Mouse (Mus musculus) heart, embryonic 10.5 days (tissue): ENCODE measurements around the gene Smim8. TPM values are rescaled to one million over a fixed set of nuclear protein-coding genes. Genes with fewer than 3 reads are reported as not detected.
A peak's percentile ranks its signal among the peaks of the same experiment; 100 is the strongest.

ENCODE experiments used
- DNase-seq: peaks from one replicate; pipeline ENCODE4 v3.0.0-alpha.2; 2017; ENCODE audit warnings: low spot score
- H3K27ac ChIP-seq: fragments of 300-500 bp; sonication (generic); 2 replicates; pipeline ENCODE4 v1.5.1; 2016; ENCODE audit warnings: mild to moderate bottlenecking
- H3K27me3 ChIP-seq: fragments of 300-500 bp; sonication (generic); 2 replicates; pipeline ENCODE4 v1.6.1; 2016; ENCODE audit warnings: mild to moderate bottlenecking; ENCODE audit not compliant: poor library complexity, insufficient read depth, severe bottlenecking
- H3K36me3 ChIP-seq: fragments of 300-500 bp; sonication (generic); 2 replicates; pipeline ENCODE4 v1.6.1; 2016; ENCODE audit warnings: mild to moderate bottlenecking, moderate library complexity
- H3K4me1 ChIP-seq: fragments of 300-500 bp; sonication (generic); 2 replicates; pipeline ENCODE4 v1.6.1; 2016; ENCODE audit warnings: mild to moderate bottlenecking
- H3K4me3 ChIP-seq: fragments of 300-500 bp; sonication (generic); 2 replicates; pipeline ENCODE4 v1.5.1; 2016; ENCODE audit warnings: mild to moderate bottlenecking, moderate library complexity
- H3K9me3 ChIP-seq: fragments of 300-500 bp; sonication (generic); 2 replicates; pipeline ENCODE4 v1.6.1; 2016; ENCODE audit warnings: mild to moderate bottlenecking, moderate library complexity
- WGBS: fragments of 180-500 bp; shearing (Covaris S2); methylation state at CpG from one replicate; pipeline ENCODE4 v1.1.7; 2016; 5-methylcytosine and 5-hydroxymethylcytosine counted together
- polyA plus RNA-seq: library from polyadenylated mRNA; unstranded; fragments of >200 nt; fragmentation: Nextera tagmentation; extraction: Ambion mirVana; gene quantifications from 2 replicates; pipeline ENCODE4 v1.2.1, GENCODE M21; 2016

The Smim8 gene
- 39.0 and 47.7 TPM in 2 replicates for polyA plus RNA-seq

- peak within 1 kb of the TSS; percentile 76 for H3K4me3 ChIP-seq
- 5% methylated on average over 40 of the region's 40 CpGs for WGBS
- H3K4me1 ChIP-seq, result 0 out of 2 replicates have a peak, but pooled peaks cover 4% of the 10 kb centered on the region
- H3K27me3 ChIP-seq, result no peaks in the 10 kb centered on the region
- H3K36me3 ChIP-seq, result no peaks in the 10 kb centered on the region
- peak; percentile 95 for DNase-seq
- no peaks in the 10 kb centered on the region for H3K9me3 ChIP-seq
- H3K27ac ChIP-seq, result peak within 1 kb of the TSS; percentile 91
These were observed at the start of gene Smim8 for GRCm38 (mm10) chr4:34777677-34778527. TSS of gene Smim8 (minus strand) at chr4:34778423.

DNA sequence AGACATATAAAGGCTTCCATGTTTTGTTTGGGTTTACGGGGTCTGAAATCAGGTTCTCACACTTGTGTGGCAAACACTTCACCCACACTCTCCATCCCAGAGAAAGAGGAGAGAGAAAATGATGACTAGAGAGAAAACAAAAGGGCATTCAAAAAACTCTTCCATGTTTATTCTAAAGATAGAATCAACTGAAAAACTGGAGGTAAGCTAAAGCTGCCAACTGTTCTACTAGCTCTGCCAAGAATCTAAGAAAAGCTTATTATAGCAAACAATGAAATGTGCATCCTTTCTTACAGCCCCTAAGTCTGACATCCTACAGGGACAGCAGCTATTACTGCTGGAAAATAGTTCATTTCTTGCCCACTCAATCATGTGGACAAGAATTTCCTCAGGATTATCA, 45.7 kb upstream of the Smim8 start:
- no peak for DNase-seq
- 97% methylated on average over 1 of the region's 1 CpGs for WGBS
- Histone ChIP-seq H3K4me3 (no peak overlapping the region), H3K27me3 (no peaks in the 10 kb centered on the region), H3K27ac (no peak overlapping the region), H3K4me1 (no peaks in the 10 kb centered on the region), H3K36me3 (peaks cover 18% of the 10 kb centered on the region), H3K9me3 (no peaks in the 10 kb centered on the region)

DNA sequence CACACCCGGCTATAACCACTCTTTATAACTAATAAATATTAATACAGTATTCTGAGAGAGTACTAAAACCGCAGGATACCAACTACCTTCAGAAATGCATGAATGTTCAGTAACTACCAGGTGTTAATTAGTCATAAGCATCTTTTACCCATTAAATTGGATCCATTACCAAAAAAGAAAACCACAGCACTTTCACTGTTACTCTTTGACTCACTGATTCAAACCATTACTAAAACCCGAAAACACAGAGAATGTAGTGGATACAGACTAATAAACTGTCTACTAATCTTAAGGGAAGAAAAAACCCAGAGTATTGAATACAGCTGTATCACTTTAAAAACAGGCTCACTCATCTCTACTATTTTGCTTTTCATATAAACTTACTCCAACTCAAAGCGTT, 41.7 kb upstream of the Smim8 start:
- no peaks in the 10 kb centered on the region for H3K4me1 ChIP-seq
- H3K36me3 ChIP-seq, result peaks cover 43% of the 10 kb centered on the region
- no peaks in the 10 kb centered on the region for H3K27me3 ChIP-seq
- WGBS, result 91% methylated on average over 4 of the region's 4 CpGs
- DNase-seq, result no peak
- H3K9me3 ChIP-seq, result no peaks in the 10 kb centered on the region
- H3K4me3 ChIP-seq, result no peak overlapping the region
- no peak overlapping the region for H3K27ac ChIP-seq

- WGBS, result 83% methylated on average over 14 of the region's 14 CpGs
- no peak for DNase-seq
- no peaks in the 10 kb centered on the region for H3K27me3 ChIP-seq
- no peaks in the 10 kb centered on the region for H3K4me1 ChIP-seq
- H3K4me3 ChIP-seq, result no peak overlapping the region
- H3K36me3 ChIP-seq, result peaks cover 16% of the 10 kb centered on the region
- no peaks in the 10 kb centered on the region for H3K9me3 ChIP-seq
- H3K27ac ChIP-seq, result no peak overlapping the region
These were observed 23.2 kb upstream of the Smim8 start for GRCm38 (mm10) chr4:34801166-34802034.

GRCm38 (mm10) chr4:34798005-34798404, 19.8 kb upstream of the Smim8 start:
- 95% methylated on average over 2 of the region's 2 CpGs for WGBS
- no peaks in the 10 kb centered on the region for H3K9me3 ChIP-seq
- no peak for DNase-seq

GRCm38 (mm10) chr4:34797294-34797983, 19.2 kb upstream of the Smim8 start:
- Histone ChIP-seq H3K9me3 (no peaks in the 10 kb centered on the region), H3K4me3 (no peak overlapping the region), H3K4me1 (no peaks in the 10 kb centered on the region), H3K27me3 (no peaks in the 10 kb centered on the region), H3K27ac (no peak overlapping the region), H3K36me3 (no peaks in the 10 kb centered on the region)
- DNase-seq, result no peak
- 78% methylated on average over 8 of the region's 8 CpGs for WGBS

More at GRCm38 (mm10) chr4:34798005-34798404, 19.8 kb upstream of the Smim8 start:
- Histone ChIP-seq H3K27me3 (no peaks in the 10 kb centered on the region), H3K4me3 (no peak overlapping the region), H3K27ac (no peak overlapping the region), H3K36me3 (no peaks in the 10 kb centered on the region), H3K4me1 (no peaks in the 10 kb centered on the region)

- no peak for DNase-seq
- H3K4me3 ChIP-seq, result no peak overlapping the region
- no peak overlapping the region for H3K27ac ChIP-seq
- H3K27me3 ChIP-seq, result no peaks in the 10 kb centered on the region
- H3K36me3 ChIP-seq, result no peaks in the 10 kb centered on the region
- H3K4me1 ChIP-seq, result no peaks in the 10 kb centered on the region
- H3K9me3 ChIP-seq, result no peaks in the 10 kb centered on the region
- WGBS, result 89% methylated on average over 5 of the region's 5 CpGs
These were observed 18.1 kb upstream of the Smim8 start for GRCm38 (mm10) chr4:34796294-34796693.

DNA sequence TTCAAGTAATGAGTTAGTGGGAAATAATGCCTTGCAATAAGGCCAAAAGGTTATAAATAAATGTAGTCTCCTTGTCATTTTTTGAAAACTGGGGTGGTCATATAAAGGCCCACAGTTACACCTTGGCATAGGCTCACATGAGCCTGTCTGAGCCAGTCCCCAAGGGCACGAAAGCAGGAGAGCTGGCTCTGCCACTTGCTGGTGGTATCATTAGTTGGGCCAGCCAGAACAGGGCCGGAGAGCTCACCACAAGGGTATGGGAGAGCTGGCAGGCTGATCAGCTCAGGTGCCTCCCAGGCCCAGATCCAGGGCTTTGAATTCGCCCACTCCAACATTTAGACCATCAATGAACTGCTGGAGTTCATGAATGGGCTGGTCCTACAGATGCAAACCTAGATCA, 8.3 kb upstream of the Smim8 start:
- H3K4me1 ChIP-seq, result no peaks in the 10 kb centered on the region
- no peaks in the 10 kb centered on the region for H3K27me3 ChIP-seq
- H3K9me3 ChIP-seq, result no peaks in the 10 kb centered on the region
- H3K4me3 ChIP-seq, result no peak overlapping the region
- no peak for DNase-seq
- WGBS, result 77% methylated on average over 3 of the region's 3 CpGs
- H3K36me3 ChIP-seq, result no peaks in the 10 kb centered on the region
- no peak overlapping the region for H3K27ac ChIP-seq

DNA sequence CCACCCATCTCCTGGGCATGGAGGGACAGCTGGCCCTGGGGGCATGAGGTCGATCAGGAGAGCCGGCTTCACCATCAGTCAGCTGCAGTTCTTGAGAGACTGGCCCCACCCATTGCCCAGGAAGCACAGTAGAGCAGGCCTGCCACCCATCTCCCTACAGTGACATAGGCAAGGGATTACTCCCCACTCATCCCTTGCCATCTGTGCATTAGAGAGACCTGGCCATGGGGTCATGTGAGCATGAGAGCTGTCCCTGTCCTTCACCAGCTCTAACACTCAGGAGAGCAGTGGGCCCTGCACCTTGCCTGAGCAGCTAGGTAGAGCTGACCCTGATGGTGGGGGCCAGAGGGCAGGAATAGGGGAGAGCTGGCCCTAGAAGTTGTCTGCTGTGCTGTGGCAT, 7.4 kb upstream of the Smim8 start:
- H3K9me3 ChIP-seq, result no peaks in the 10 kb centered on the region
- no peaks in the 10 kb centered on the region for H3K27me3 ChIP-seq
- H3K4me3 ChIP-seq, result no peak overlapping the region
- no peaks in the 10 kb centered on the region for H3K4me1 ChIP-seq
- no peak overlapping the region for H3K27ac ChIP-seq
- DNase-seq, result no peak
- WGBS, result 78% methylated on average over 2 of the region's 2 CpGs
- no peaks in the 10 kb centered on the region for H3K36me3 ChIP-seq

- Histone ChIP-seq H3K27me3 (no peaks in the 10 kb centered on the region), H3K36me3 (no peaks in the 10 kb centered on the region), H3K9me3 (no peaks in the 10 kb centered on the region), H3K4me3 (no peak overlapping the region), H3K27ac (no peak overlapping the region), H3K4me1 (no peaks in the 10 kb centered on the region)
- no peak for DNase-seq
- 55% methylated on average over 5 of the region's 5 CpGs for WGBS
These were observed 6.6 kb upstream of the Smim8 start for GRCm38 (mm10) chr4:34784865-34785264.

DNA sequence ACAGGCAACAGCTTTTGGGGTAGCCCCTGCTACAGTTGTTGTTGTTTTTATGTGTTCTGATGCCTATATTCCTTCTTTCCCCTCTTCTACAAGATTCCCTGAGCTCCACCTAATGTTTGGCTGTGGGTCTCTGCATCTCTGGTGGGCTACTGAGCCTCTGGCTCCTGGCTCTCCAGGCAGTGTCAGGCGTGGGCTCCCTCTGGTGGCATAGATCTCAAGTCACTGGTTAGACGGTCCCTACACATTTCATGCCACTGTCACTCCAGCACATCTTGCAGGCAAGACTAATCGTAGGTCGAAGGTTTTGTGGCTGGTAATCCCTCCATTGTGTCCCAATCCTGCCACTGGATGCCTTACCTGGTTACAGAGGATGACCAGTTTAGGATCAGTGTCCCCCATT, 4.5 kb upstream of the Smim8 start:
- WGBS, result 33% methylated on average over 4 of the region's 4 CpGs
- H3K9me3 ChIP-seq, result no peaks in the 10 kb centered on the region
- H3K27ac ChIP-seq, result no peak overlapping the region
- no peak overlapping the region for H3K4me3 ChIP-seq
- no peak for DNase-seq
- no peaks in the 10 kb centered on the region for H3K4me1 ChIP-seq
- no peaks in the 10 kb centered on the region for H3K36me3 ChIP-seq
- H3K27me3 ChIP-seq, result no peaks in the 10 kb centered on the region

DNA sequence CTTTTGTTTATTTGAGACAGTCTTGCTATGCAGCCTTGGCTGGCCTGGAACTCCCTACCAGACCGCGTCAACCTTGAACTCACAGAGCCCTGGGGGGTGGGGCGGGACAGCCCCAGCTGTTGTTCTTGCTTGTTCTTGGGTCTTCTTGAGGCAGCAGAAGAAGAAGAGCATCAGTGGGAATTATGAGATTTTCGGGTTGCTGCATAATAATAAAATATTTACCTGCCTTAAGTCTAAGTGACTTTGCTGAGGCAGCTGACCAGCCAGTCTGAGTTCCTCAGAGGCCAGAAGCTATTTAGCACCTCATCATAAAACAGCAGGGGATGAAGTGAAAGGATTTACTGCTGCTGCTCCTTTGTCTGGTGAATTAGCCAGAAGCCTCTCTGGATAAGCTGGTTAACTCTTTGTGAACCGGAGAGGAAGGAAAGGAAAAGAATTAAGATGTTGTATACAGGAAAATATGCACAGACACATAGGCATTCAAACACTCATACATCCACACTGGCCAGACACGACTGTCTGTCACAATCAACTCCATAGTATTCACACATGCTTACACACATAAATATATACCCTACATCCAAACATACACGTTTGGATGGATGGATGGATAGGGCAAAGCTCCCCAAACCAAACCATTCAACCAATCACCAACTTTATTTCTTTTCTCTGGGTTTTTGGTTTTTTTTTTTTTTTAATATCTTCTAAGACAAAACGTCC, 6.4 kb downstream of the Smim8 start:
- Histone ChIP-seq H3K4me3 (no peak overlapping the region), H3K9me3 (no peaks in the 10 kb centered on the region), H3K27ac (no peak overlapping the region), H3K4me1 (peaks cover 2% of the 10 kb centered on the region; the same call in 1 of the 2 replicates), H3K36me3 (peaks cover 15% of the 10 kb centered on the region; the same call in 1 of the 2 replicates), H3K27me3 (no peaks in the 10 kb centered on the region)
- WGBS, result 16% methylated on average over 8 of the region's 8 CpGs
- no peak for DNase-seq
